Mouse (Mus musculus) effector memory CD4-positive, alpha-beta T cell, adult 5 months (primary cell): ENCODE results near the gene Slc5a10. TPM values are rescaled to one million over a fixed set of nuclear protein-coding genes. Genes with fewer than 3 reads are reported as not detected.

Experiments
- polyA plus RNA-seq: library from polyadenylated mRNA; unstranded; fragments of 100-300 nt; shearing (Covaris generic); gene quantifications from one replicate; pipeline ENCODE4 v1.2.1, GENCODE M21; 2017

The Slc5a10 gene
- not detected for polyA plus RNA-seq

GRCm38 (mm10) chr11:61720636-61721035 lies at the start of gene Slc5a10:
Slc5a10 (minus strand) TSS chr11:61720826.

GRCm38 (mm10) chr11:61761584-61762407 lies 41.2 kb upstream of the Slc5a10 start, which contains the start of gene Prpsap2:
Prpsap2 (minus strand) TSS chr11:61762088.

GRCm38 (mm10) chr11:61683907-61684731 lies 36.5 kb downstream of the Slc5a10 start, which contains the start of gene Fam83g:
Fam83g (plus strand) TSS chr11:61684091.

GRCm38 (mm10) chr11:61652686-61653447 lies 67.8 kb downstream of the Slc5a10 start, which contains the start of gene Grap:
Grap (plus strand) TSS chr11:61653265.

Other genes starting within 250 kb of the Slc5a10 start
- gene Mfap4, start 235.4 kb downstream of the Slc5a10 start, polyA plus RNA-seq, result not detected
- gene Mapk7, start 226.4 kb downstream of the Slc5a10 start, polyA plus RNA-seq, result 14.4 TPM
- 1.6 TPM for gene B9d1, start 215.7 kb downstream of the Slc5a10 start, polyA plus RNA-seq
- gene Epn2, start 141.1 kb downstream of the Slc5a10 start, polyA plus RNA-seq, result 1.1 TPM
- 240 TPM for gene Grap, start 67.6 kb downstream of the Slc5a10 start, polyA plus RNA-seq
- gene Fam83g, start 36.7 kb downstream of the Slc5a10 start, polyA plus RNA-seq, result 1.00 TPM
- gene Prpsap2, start 41.3 kb upstream of the Slc5a10 start, polyA plus RNA-seq, result 25.2 TPM
- 25.6 TPM for gene Ulk2, start 134.2 kb upstream of the Slc5a10 start, polyA plus RNA-seq
- gene Akap10, start 209.4 kb upstream of the Slc5a10 start, polyA plus RNA-seq, result 54.3 TPM
- gene Specc1, start 235.9 kb upstream of the Slc5a10 start, polyA plus RNA-seq, result 0.65 TPM